Mouse (Mus musculus) erythroblast, embryonic 14.5 days (primary cell): Measurements from ENCODE around the gene Snx20.

Experiments
- GATA1 ChIP-seq: IDR thresholded peaks from 2 replicates; pipeline ENCODE4 v1.6.1; 2012; ENCODE audit warnings: low read length, inconsistent platforms, mixed read lengths
- TAL1 ChIP-seq: IDR thresholded peaks from 3 replicates; pipeline ENCODE4 v1.6.1; 2012; ENCODE audit warnings: low read length, inconsistent platforms, mixed read lengths

DNA sequence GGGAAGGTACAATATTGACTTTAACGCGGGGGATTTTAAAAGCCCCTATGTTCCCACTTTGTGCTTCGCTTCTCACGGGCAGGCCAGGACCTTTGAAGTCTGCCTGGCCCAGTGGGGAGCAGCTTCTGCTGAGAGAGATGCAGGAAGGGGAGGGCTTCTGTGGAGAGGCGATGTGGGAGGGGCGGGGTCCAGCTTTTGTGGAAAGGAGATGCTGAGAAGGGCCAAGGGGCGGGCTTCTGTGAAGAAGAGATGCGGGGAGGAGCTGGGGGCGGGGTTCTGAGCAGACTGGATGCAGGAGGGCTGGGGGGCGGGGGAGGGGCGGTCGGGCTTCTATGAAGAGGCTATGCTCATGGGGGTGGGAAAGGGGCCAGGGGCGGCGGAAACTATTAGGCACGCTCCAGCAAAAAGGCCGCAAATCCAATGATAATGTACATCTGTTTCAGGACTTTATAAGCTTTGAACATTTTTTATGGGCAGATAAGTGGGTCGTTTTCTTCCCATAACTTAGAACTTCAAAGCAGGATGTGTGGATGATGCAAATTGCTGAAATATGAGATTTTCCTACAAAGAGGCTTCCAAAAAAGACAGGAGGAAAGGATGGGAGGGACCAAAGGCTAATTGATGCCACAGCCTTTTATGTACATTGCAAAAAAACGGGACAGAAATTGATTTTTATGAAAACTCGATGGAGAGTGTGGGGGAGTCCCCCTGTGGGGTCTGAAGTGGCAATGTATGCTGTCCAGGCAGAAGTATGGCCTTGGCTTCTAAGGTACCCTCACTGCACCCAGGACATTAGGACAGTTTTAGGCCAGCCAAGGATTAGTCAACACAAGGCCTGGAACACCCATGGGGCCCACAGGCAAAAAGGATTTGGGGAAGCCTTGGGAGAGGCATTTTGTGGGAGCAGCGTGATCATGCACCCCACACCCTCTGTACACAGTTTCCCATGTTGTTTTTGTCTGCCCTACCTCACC, 31.6 kb downstream of the Snx20 start:
- no peak for TF ChIP-seq TAL1
- no peak for TF ChIP-seq GATA1
